Mouse (Mus musculus): ENCODE data around the gene Cwc27. TPM values are rescaled to one million over a fixed set of nuclear protein-coding genes. Genes with fewer than 3 reads are reported as not detected.

Gene Cwc27
- polyA plus RNA-seq, 1 experiment, result 22.4 TPM

- H3K4me1 ChIP-seq (ENCODE audit: control insufficient read depth, insufficient read depth, low read length), result no peaks in the 10 kb centered on the region; the same call in 1 of the 2 replicates
- no peak overlapping the region for H3K4me3 ChIP-seq (replicated peaks; ENCODE audit: control insufficient read depth, low read depth, low read length)
- WGBS, result 42% methylated on average over 12 of the region's 12 CpGs
- no peak for TF ChIP-seq POLR2A (IDR thresholded peaks at IDR 0.05; ENCODE audit: borderline replicate concordance, control insufficient read depth, low read depth, low read length)
- TF ChIP-seq CTCF (IDR thresholded peaks at IDR 0.05; ENCODE audit: control insufficient read depth, insufficient read depth, low read length), result no peak
- no peak overlapping the region for H3K27ac ChIP-seq (ENCODE audit: control insufficient read depth, insufficient read depth, low read depth, low read length, poor library complexity)
Measured at GRCm38 (mm10) chr13:104623130-104623891, 193.6 kb downstream of the Cwc27 start.

GRCm38 (mm10) chr13:104622102-104622743 is 194.7 kb downstream of the Cwc27 start:
- Histone ChIP-seq H3K4me1 (ENCODE audit: control insufficient read depth, insufficient read depth, low read length) (no peaks in the 10 kb centered on the region; the same call in 1 of the 2 replicates), H3K4me3 (replicated peaks; ENCODE audit: control insufficient read depth, low read depth, low read length) (no peak overlapping the region), H3K27ac (ENCODE audit: control insufficient read depth, insufficient read depth, low read depth, low read length, poor library complexity) (no peak overlapping the region)
- TF ChIP-seq POLR2A (IDR thresholded peaks at IDR 0.05; ENCODE audit: borderline replicate concordance, control insufficient read depth, low read depth, low read length) (no peak), CTCF (IDR thresholded peaks at IDR 0.05; ENCODE audit: control insufficient read depth, insufficient read depth, low read length) (no peak)
- 75% methylated on average over 6 of the region's 6 CpGs for WGBS

DNA sequence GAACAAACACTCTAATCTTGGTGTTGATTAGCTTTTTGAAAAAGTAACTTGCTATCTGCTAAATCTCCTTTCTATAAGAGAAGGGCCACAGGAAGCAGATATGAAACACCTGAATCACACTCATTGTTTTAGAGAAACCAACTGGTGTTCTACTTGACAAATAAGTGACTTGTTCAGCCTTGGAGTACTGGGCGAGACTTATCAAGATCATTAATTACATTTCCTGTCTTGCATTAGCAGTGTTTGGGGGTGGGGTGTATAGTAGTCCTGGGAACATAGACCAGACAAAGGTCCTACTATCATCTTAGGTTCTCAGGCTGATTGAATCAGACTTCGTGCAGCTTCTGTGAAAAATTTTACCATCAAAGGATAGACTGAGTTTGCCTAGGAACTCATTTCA is 196.5 kb downstream of the Cwc27 start:
- no peak for TF ChIP-seq CTCF (IDR thresholded peaks at IDR 0.05; ENCODE audit: control insufficient read depth, insufficient read depth, low read length)
- TF ChIP-seq POLR2A (IDR thresholded peaks at IDR 0.05; ENCODE audit: borderline replicate concordance, control insufficient read depth, low read depth, low read length), result no peak
- Histone ChIP-seq H3K4me3 (replicated peaks; ENCODE audit: control insufficient read depth, low read depth, low read length) (no peak overlapping the region), H3K4me1 (ENCODE audit: control insufficient read depth, insufficient read depth, low read length) (no peaks in the 10 kb centered on the region; the same call in 1 of the 2 replicates), H3K27ac (ENCODE audit: control insufficient read depth, insufficient read depth, low read depth, low read length, poor library complexity) (no peak overlapping the region)
- WGBS, result 61% methylated on average over 2 of the region's 2 CpGs

DNA sequence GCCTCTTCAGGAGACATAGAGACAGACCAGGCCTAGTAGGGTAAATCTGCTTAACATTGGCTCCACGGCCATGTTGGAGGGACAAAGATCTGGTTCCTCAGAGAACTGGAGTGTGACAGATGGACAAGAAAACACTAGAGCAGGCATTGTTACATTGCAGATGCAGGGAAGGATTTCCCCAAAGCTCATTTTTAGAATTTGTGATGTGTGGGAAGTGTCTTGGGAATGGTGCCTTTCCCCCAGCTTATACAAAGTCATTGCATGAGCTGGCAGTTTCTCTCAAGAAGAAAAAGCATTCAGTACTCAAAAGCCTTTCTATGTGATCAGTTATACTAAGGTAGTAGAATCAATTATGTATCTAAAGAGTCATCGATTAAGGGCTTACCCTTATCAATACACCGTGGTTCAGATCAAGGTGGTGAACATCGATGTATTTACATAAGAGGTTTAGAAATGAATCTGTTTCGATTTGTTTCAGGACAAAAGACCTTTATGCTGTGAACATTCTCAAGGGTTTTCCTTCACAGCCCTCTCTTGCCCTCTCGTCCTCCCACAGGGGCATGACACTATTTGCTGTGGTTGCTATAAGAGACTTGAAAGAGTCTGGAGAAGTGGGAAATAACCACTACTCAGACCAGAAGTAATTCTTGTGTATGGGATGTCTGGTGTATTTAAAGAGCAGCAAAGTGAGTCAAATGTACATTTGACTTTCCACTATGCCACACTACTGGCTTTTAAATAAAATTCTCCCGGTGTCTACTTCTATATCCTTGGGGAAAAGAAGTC is 197.2 kb downstream of the Cwc27 start:
- TF ChIP-seq POLR2A (IDR thresholded peaks at IDR 0.05; ENCODE audit: borderline replicate concordance, control insufficient read depth, low read depth, low read length) (no peak), CTCF (IDR thresholded peaks at IDR 0.05; ENCODE audit: control insufficient read depth, insufficient read depth, low read length) (no peak)
- no peaks in the 10 kb centered on the region; the same call in 1 of the 2 replicates for H3K4me1 ChIP-seq (ENCODE audit: control insufficient read depth, insufficient read depth, low read length)

GRCm38 (mm10) chr13:104617201-104617600 is 199.7 kb downstream of the Cwc27 start:
- no peak overlapping the region for H3K4me3 ChIP-seq (replicated peaks; ENCODE audit: control insufficient read depth, low read depth, low read length)
- H3K4me1 ChIP-seq (ENCODE audit: control insufficient read depth, insufficient read depth, low read length), result no peaks in the 10 kb centered on the region
- TF ChIP-seq CTCF (IDR thresholded peaks at IDR 0.05; ENCODE audit: control insufficient read depth, insufficient read depth, low read length) (no peak), POLR2A (IDR thresholded peaks at IDR 0.05; ENCODE audit: borderline replicate concordance, control insufficient read depth, low read depth, low read length) (no peak)
- 69% methylated on average over 4 of the region's 4 CpGs for WGBS
- H3K27ac ChIP-seq (ENCODE audit: control insufficient read depth, insufficient read depth, low read depth, low read length, poor library complexity), result no peak overlapping the region

More for the DNA sequence above, 197.2 kb downstream of the Cwc27 start:
- 84% methylated on average over 7 of the region's 7 CpGs for WGBS
- Histone ChIP-seq H3K4me3 (replicated peaks; ENCODE audit: control insufficient read depth, low read depth, low read length) (no peak overlapping the region), H3K27ac (ENCODE audit: control insufficient read depth, insufficient read depth, low read depth, low read length, poor library complexity) (no peak overlapping the region)

DNA sequence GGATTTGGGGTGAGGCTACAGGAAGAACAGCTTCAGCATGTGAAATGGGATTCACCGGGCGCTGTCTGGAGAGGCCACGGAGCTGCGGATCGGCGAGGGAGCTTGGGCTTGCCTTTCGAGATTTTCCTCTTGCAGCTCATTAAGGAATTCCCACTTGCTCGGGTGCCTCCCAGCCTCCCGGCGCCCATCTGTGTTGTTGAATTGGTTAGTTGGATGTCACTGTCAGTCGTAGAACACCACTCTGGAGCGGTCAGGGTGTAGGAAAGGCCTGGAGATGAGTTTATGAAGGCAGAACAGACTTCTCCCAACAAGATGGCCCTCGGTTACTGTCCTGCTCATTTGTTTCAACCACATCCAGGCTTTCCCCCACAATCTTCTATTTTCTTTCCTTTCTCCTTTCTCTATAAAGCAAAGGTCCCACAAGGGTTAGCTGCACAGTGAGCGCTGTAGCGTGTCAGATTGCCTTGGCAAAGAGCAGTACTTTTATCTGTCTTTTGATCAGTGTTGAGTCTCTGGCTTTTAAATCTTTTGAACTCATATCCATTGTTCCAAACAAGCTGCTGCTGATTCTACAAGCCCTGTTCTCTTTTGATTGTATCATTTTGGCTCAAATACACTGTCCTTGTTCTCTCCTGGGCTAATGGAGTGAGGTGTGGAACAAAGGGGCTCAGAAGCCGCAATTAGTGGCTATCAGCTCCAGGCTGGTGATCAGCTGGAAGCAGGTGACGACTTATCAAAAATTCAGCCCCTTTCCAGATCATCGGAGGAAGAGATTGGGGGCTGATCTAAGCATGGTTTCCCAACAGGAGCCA is 200.7 kb downstream of the Cwc27 start:
- no peaks in the 10 kb centered on the region for H3K4me1 ChIP-seq (ENCODE audit: control insufficient read depth, insufficient read depth, low read length)
- no peak overlapping the region for H3K4me3 ChIP-seq (replicated peaks; ENCODE audit: control insufficient read depth, low read depth, low read length)
- WGBS, result 91% methylated on average over 18 of the region's 18 CpGs
- no peak for TF ChIP-seq CTCF (IDR thresholded peaks at IDR 0.05; ENCODE audit: control insufficient read depth, insufficient read depth, low read length)
- no peak for TF ChIP-seq POLR2A (IDR thresholded peaks at IDR 0.05; ENCODE audit: borderline replicate concordance, control insufficient read depth, low read depth, low read length)
- H3K27ac ChIP-seq (ENCODE audit: control insufficient read depth, insufficient read depth, low read depth, low read length, poor library complexity), result no peak overlapping the region

DNA sequence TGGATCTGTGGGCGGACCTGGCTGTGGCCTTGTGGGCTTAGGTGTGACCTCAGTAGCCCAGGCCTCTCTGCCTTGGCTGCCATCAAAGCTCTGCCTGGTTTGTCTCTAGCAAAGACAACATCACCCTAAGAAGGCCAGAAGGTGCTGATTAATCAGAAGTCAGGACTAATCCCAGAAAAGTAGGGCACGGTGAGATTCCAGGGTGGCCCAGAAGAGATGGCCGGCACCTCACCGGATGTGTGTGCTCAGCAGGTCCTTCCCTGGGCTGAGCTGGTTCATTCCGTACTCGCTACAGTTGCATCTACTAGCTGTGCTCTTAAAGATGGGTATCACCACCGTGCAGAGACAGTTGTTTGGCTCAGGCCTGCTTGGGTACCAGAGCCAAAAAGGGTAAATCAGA is 201.8 kb downstream of the Cwc27 start:
- WGBS, result 86% methylated on average over 7 of the region's 7 CpGs
- TF ChIP-seq CTCF (IDR thresholded peaks at IDR 0.05; ENCODE audit: control insufficient read depth, insufficient read depth, low read length) (no peak), POLR2A (IDR thresholded peaks at IDR 0.05; ENCODE audit: borderline replicate concordance, control insufficient read depth, low read depth, low read length) (no peak)
- H3K4me3 ChIP-seq (replicated peaks; ENCODE audit: control insufficient read depth, low read depth, low read length), result no peak overlapping the region
- H3K4me1 ChIP-seq (ENCODE audit: control insufficient read depth, insufficient read depth, low read length), result peaks cover 1% of the 10 kb centered on the region; the same call in 1 of the 2 replicates
- no peak overlapping the region for H3K27ac ChIP-seq (ENCODE audit: control insufficient read depth, insufficient read depth, low read depth, low read length, poor library complexity)

Data from bone marrow, adult 2 months (tissue).